Mouse (Mus musculus): ENCODE data around the gene Zfp263. TPM values are rescaled to one million over a fixed set of nuclear protein-coding genes. Genes with fewer than 3 reads are reported as not detected.

Gene Zfp263
- total and polyA plus RNA-seq, 3 experiments, result 17.9 to 18.5 TPM; not detected in 1

GRCm38 (mm10) chr16:3723231-3723630, 20.7 kb upstream of the Zfp263 start:
- no peaks in the 10 kb centered on the region for H3K4me1 ChIP-seq (ENCODE audit: control insufficient read depth in 1 of 2, insufficient read depth in 2 of 2, low read length in 2 of 2)
- H3K4me3 ChIP-seq (ENCODE audit: control insufficient read depth in 1 of 2, insufficient read depth in 1 of 2, low read depth in 2 of 2, low read length in 2 of 2), result no peak overlapping the region
- no peaks in the 10 kb centered on the region for H3K9me3 ChIP-seq (replicated peaks; ENCODE audit: insufficient read depth, low read length)
- no peaks in the 10 kb centered on the region for H3K36me3 ChIP-seq (ENCODE audit: control insufficient read depth in 1 of 2, insufficient read depth in 2 of 2, low read length in 2 of 2)
- peaks cover 0 to 2% of the 10 kb centered on the region in 2 experiments; a peak in 1 of 4 replicates for H3K27me3 ChIP-seq (ENCODE audit: control insufficient read depth in 1 of 2, insufficient read depth in 2 of 2, low read length in 2 of 2)
- TF ChIP-seq POLR2AphosphoS2 (IDR thresholded peaks at IDR 0.05; ENCODE audit: low read length), result no peak
- no peak for TF ChIP-seq BHLHE40 (IDR thresholded peaks at IDR 0.05; ENCODE audit: borderline replicate concordance, low read depth, low read length)
- TF ChIP-seq JUND (IDR thresholded peaks at IDR 0.05; ENCODE audit: low read depth, low read length), result no peak
- TF ChIP-seq RCOR1 (IDR thresholded peaks at IDR 0.05; ENCODE audit: low read depth, low read length), result no peak
- no peak for TF ChIP-seq ELF1 (IDR thresholded peaks at IDR 0.05; ENCODE audit: low read depth, low read length)
- TF ChIP-seq TCF12 (IDR thresholded peaks at IDR 0.05; ENCODE audit: low read depth, low read length), result no peak
- no peak for TF ChIP-seq CHD2 (IDR thresholded peaks at IDR 0.05; ENCODE audit: low read length)
- TF ChIP-seq CHD1 (IDR thresholded peaks at IDR 0.05; ENCODE audit: low read depth, low read length), result no peak
- TF ChIP-seq EP300 (IDR thresholded peaks at IDR 0.05; ENCODE audit: low read depth in 1 of 2, low read length in 2 of 2), result no peak
- TF ChIP-seq MAZ (IDR thresholded peaks at IDR 0.05; ENCODE audit: low read depth, low read length), result no peak
- no peak for TF ChIP-seq USF2 (IDR thresholded peaks at IDR 0.05; ENCODE audit: borderline replicate concordance in 1 of 2, insufficient read depth in 1 of 2, low read depth in 1 of 2, low read length in 2 of 2)
- TF ChIP-seq POLR2A (IDR thresholded peaks at IDR 0.05; ENCODE audit: control insufficient read depth in 1 of 2, insufficient read depth in 1 of 2, low read depth in 1 of 2, low read length in 2 of 2, poor library complexity in 1 of 2), result no peak
- TF ChIP-seq ZNF384 (IDR thresholded peaks at IDR 0.05; ENCODE audit: low read depth, low read length), result no peak
- no peak for TF ChIP-seq MXI1 (IDR thresholded peaks at IDR 0.05; ENCODE audit: low read depth, low read length)
- no peak for TF ChIP-seq MAFK (IDR thresholded peaks at IDR 0.05; ENCODE audit: borderline replicate concordance, low read depth, low read length)
- TF ChIP-seq SMC3 (IDR thresholded peaks at IDR 0.05; ENCODE audit: low read depth, low read length), result no peak
- H3K79me2 ChIP-seq (ENCODE audit: control insufficient read depth, insufficient read depth, low read length, poor library complexity), result no peaks in the 10 kb centered on the region
- no peak overlapping the region for H3K27ac ChIP-seq (ENCODE audit: control insufficient read depth, low read depth, low read length)
- DNase-seq (ENCODE audit: low read depth, low spot score), result no peak
- no peak overlapping the region for H3K9ac ChIP-seq (ENCODE audit: control insufficient read depth, low read depth, low read length, poor library complexity, severe bottlenecking)

DNA sequence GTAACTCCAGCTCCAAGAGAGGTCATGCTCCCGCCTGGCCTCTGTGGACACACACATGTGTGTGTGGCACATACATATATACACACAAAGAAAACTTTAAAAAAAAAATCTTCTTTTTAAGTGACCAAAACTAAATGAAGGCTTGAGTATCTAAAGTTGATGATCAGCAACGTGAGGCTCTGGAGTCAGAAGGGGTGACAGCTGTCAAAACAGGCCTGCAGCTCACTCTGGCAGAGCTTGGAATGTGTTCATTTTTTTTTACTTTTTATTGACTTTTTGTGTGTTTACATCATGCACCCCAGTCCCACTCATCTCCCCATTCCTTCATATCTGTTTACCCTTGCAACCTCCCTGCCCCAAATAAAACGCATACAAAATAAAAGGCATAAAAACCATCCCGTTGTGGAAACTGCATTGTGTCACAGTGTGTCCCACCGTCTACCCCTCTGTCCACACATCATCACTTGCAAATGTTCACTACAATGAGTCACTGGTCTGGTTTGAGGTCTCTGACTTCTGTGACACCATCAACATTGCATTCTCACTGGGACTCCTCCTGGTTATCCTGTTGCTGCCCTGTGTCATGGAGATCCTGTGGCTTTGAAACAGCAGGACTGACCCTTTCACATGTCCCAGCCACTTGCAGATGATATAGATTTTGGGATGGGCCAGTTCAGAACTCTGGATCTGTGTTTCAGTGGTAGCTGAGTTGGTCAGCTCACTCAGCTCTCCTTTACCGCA, 15.7 kb upstream of the Zfp263 start:
- TF ChIP-seq MYC (IDR thresholded peaks at IDR 0.05; ENCODE audit: low read depth, low read length) (no peak), USF2 (IDR thresholded peaks at IDR 0.05; ENCODE audit: borderline replicate concordance in 1 of 2, insufficient read depth in 1 of 2, low read depth in 1 of 2, low read length in 2 of 2) (no peak), MAFK (IDR thresholded peaks at IDR 0.05; ENCODE audit: borderline replicate concordance, low read depth, low read length) (no peak), EP300 (IDR thresholded peaks at IDR 0.05; ENCODE audit: low read depth in 1 of 2, low read length in 2 of 2) (no peak), MYB (IDR thresholded peaks at IDR 0.05; ENCODE audit: low read depth, low read length) (no peak), RAD21 (IDR thresholded peaks at IDR 0.05; ENCODE audit: low read depth, low read length) (no peak), GATA1 (IDR thresholded peaks at IDR 0.05; ENCODE audit: low read depth, low read length) (no peak), CHD1 (IDR thresholded peaks at IDR 0.05; ENCODE audit: low read depth, low read length) (no peak), HCFC1 (IDR thresholded peaks at IDR 0.05; ENCODE audit: low read depth, low read length) (no peak), KAT2A (conservative IDR thresholded peaks at IDR 0.05; ENCODE audit: low read depth, low read length) (no peak), JUND (IDR thresholded peaks at IDR 0.05; ENCODE audit: low read depth, low read length) (no peak)
- H3K9ac ChIP-seq (ENCODE audit: control insufficient read depth, low read depth, low read length, poor library complexity, severe bottlenecking), result no peak overlapping the region
- no peak overlapping the region for H3K27ac ChIP-seq (ENCODE audit: control insufficient read depth, low read depth, low read length)
- DNase-seq (ENCODE audit: low read depth, low spot score), result no peak
- H3K36me3 ChIP-seq (ENCODE audit: control insufficient read depth in 1 of 2, insufficient read depth in 2 of 2, low read length in 2 of 2), result peaks cover 0 to 4% of the 10 kb centered on the region in 2 experiments; a peak in 1 of 4 replicates
- no peaks in the 10 kb centered on the region for H3K79me2 ChIP-seq (ENCODE audit: control insufficient read depth, insufficient read depth, low read length, poor library complexity)
- no peak overlapping the region for H3K4me3 ChIP-seq (ENCODE audit: control insufficient read depth in 1 of 2, insufficient read depth in 1 of 2, low read depth in 2 of 2, low read length in 2 of 2)
- H3K4me1 ChIP-seq (ENCODE audit: control insufficient read depth in 1 of 2, insufficient read depth in 2 of 2, low read length in 2 of 2), result no peaks in the 10 kb centered on the region
- peaks cover 0 to under 1% of the 10 kb centered on the region in 2 experiments; a peak in 1 of 4 replicates for H3K27me3 ChIP-seq (ENCODE audit: control insufficient read depth in 1 of 2, insufficient read depth in 2 of 2, low read length in 2 of 2)
- H3K9me3 ChIP-seq (replicated peaks; ENCODE audit: insufficient read depth, low read length), result no peaks in the 10 kb centered on the region

Data from MEL (cell line).